Mouse (Mus musculus) gastrocnemius, postnatal 10 days (tissue): ENCODE measurements around the gene Mark4. TPM values are rescaled to one million over a fixed set of nuclear protein-coding genes. Genes with fewer than 3 reads are reported as not detected.

Experiments
- DNase-seq: peaks from one replicate; pipeline ENCODE4 v3.0.0; 2021; ENCODE audit warnings: mixed read lengths
- long read RNA-seq, 2 experiments: library from polyadenylated mRNA; stranded (forward); transcript quantifications; one replicate each; pipeline ENCODE4 v2.0.0; 2021
- total RNA-seq, 2 experiments: library from RNA; stranded (reverse); gene quantifications; 2 replicates each; pipeline ENCODE4 v1.2.3; 2021

Mark4 gene
- total RNA-seq = 10 to 100 TPM; 12.2 to 16.4 TPM
- long read RNA-seq, experiment 1, transcript Mark4-201 (17 exons, 3,886 nt) = major isoform, 7 of 19 reads
- long read RNA-seq, experiment 1, partial matches to known transcripts = 3 of 19 reads
- long read RNA-seq, experiment 1, other reads (novel, unspliced or antisense) = 8 of 19 reads
- long read RNA-seq, experiment 2, transcript Mark4-201 (17 exons, 3,886 nt) = major isoform, 6 of 19 reads
- long read RNA-seq, experiment 2, partial matches to known transcripts = 4 of 19 reads
- long read RNA-seq, experiment 2, other reads (novel, unspliced or antisense) = 9 of 19 reads

- peak; percentile 77 for DNase-seq
These were observed at the start of gene Mark4 for GRCm38 (mm10) chr7:19458591-19459111. Gene Mark4, minus strand, starts transcription at chr7:19458821.

GRCm38 (mm10) chr7:19507612-19507981 is 49.0 kb upstream of the Mark4 start:
- DNase-seq = no peak

- peak; percentile 61 for DNase-seq
These were observed 48.5 kb upstream of the Mark4 start for GRCm38 (mm10) chr7:19506969-19507611.

GRCm38 (mm10) chr7:19506326-19506725 is 47.7 kb upstream of the Mark4 start:
- DNase-seq = no peak

- peak; percentile 43 for DNase-seq
These were observed 45.0 kb upstream of the Mark4 start for GRCm38 (mm10) chr7:19503481-19504068.

GRCm38 (mm10) chr7:19501658-19502057 is 43.0 kb upstream of the Mark4 start:
- DNase-seq = no peak

GRCm38 (mm10) chr7:19500420-19501363 is 42.1 kb upstream of the Mark4 start:
- DNase-seq = no peak

GRCm38 (mm10) chr7:19498326-19498725 is 39.7 kb upstream of the Mark4 start:
- DNase-seq = no peak

GRCm38 (mm10) chr7:19496214-19496555 is 37.6 kb upstream of the Mark4 start:
- DNase-seq = no peak

GRCm38 (mm10) chr7:19495521-19496213 is 37.0 kb upstream of the Mark4 start:
- peak; percentile 49 for DNase-seq

- DNase-seq = no peak
These were observed 36.3 kb upstream of the Mark4 start for GRCm38 (mm10) chr7:19494751-19495474.

GRCm38 (mm10) chr7:19491731-19492130 is 33.1 kb upstream of the Mark4 start:
- peak; percentile 34 for DNase-seq

GRCm38 (mm10) chr7:19489525-19489924 is 30.9 kb upstream of the Mark4 start:
- DNase-seq = no peak

GRCm38 (mm10) chr7:19486549-19486948 is 27.9 kb upstream of the Mark4 start:
- DNase-seq = no peak

- no peak for DNase-seq
These were observed 26.9 kb upstream of the Mark4 start for GRCm38 (mm10) chr7:19485488-19485887.

- DNase-seq = no peak
These were observed 24.7 kb upstream of the Mark4 start for GRCm38 (mm10) chr7:19483281-19483680.

- DNase-seq = no peak
These were observed 19.2 kb upstream of the Mark4 start for GRCm38 (mm10) chr7:19477624-19478384.

GRCm38 (mm10) chr7:19477084-19477483 is 18.5 kb upstream of the Mark4 start:
- no peak for DNase-seq

- peak; percentile 83 for DNase-seq
These were observed 15.3 kb upstream of the Mark4 start for GRCm38 (mm10) chr7:19473875-19474443.

GRCm38 (mm10) chr7:19472403-19472802 is 13.8 kb upstream of the Mark4 start:
- DNase-seq = no peak
